Mouse (Mus musculus): ENCODE measurements at regions not wholly inside any gene's neighbourhood (a gene's known extent, or its start where the extent isn't known, plus 50 kb on each side); places are given as distances from the start of the nearest gene placed in this dataset.
"Not testable (repeated sequence)": the region's sequence is repeated elsewhere in the genome, so short reads cannot be mapped to it uniquely, and the experiment has no call there.

DNA sequence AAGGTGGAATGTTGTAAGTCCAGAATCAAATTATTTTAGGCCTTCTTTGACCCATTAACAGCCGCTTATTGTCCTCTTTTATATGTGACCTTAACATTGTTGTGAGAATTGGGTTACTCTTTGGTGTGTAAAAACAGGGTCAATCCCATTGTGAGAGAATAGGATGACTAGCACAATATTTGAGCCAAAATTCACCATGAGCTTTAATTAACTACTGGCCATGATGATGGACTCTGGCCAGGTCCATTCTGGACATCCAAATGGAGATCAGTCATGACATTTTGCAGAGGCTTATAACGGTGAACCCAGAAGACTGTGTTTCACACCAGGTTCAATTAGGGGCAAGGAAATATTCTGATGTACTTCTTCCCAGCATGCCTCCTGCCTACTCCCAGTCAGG, 3548.0 kb downstream of the 9330182O14Rik start:
- Histone ChIP-seq H3K4me1 (replicated peaks; ENCODE audit: control insufficient read depth, insufficient read depth) (no peaks in the 10 kb centered on the region), H3K27me3 (ENCODE audit: control insufficient read depth, insufficient read depth, low read length) (no peaks in the 10 kb centered on the region), H3K36me3 (ENCODE audit: control insufficient read depth, insufficient read depth, low read length) (no peaks in the 10 kb centered on the region), H3K4me2 (replicated peaks; ENCODE audit: low read depth) (no peak overlapping the region), H3K27ac (replicated peaks) (no peak overlapping the region), H3K4me3 (ENCODE audit: low read depth, low read length) (no peak overlapping the region), H3K9ac (ENCODE audit: low read length) (no peak overlapping the region), H3K9me3 (ENCODE audit: control insufficient read depth, low read length) (no peaks in the 10 kb centered on the region)
- 79% methylated on average over 2 of the region's 2 CpGs for WGBS
- no peak for ATAC-seq (ENCODE audit: low FRiP score, low TSS enrichment)
- DNase-seq (ENCODE audit: low spot score) = no peak
- no peak for TF ChIP-seq CTCF (IDR thresholded peaks at IDR 0.05; ENCODE audit: low read depth)
- no peak for TF ChIP-seq EP300 (optimal IDR thresholded peaks at IDR 0.05)

DNA sequence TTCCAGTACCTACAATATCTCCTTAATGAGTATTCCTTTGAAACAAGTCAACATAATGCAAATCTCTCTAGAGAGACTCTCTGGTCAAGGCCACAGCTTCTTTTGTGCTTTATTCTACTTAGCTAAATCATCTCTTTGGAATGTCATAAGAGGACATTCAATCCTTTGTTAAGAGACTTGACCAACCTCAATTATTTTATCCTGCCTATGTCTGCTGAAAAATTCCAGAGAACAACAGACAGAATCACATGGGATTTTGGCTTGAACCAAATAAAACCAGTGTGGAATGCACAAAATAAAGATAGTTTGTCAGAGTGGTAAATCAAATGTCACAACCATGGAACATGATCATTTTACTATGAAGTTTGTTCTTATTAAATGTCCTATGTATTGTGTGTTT, 3557.8 kb downstream of the 9330182O14Rik start:
- ATAC-seq (ENCODE audit: low FRiP score, low TSS enrichment); H3K4me2 ChIP-seq (replicated peaks; ENCODE audit: low read depth); H3K27me3 ChIP-seq (ENCODE audit: control insufficient read depth, insufficient read depth, low read length); H3K36me3 ChIP-seq (ENCODE audit: control insufficient read depth, insufficient read depth, low read length); H3K4me3 ChIP-seq (ENCODE audit: low read depth, low read length); H3K9me3 ChIP-seq (ENCODE audit: control insufficient read depth, low read length); H3K9ac ChIP-seq (ENCODE audit: low read length); H3K4me1 ChIP-seq (replicated peaks; ENCODE audit: control insufficient read depth, insufficient read depth); H3K27ac ChIP-seq (replicated peaks); DNase-seq (ENCODE audit: low spot score): not testable (repeated sequence)

DNA sequence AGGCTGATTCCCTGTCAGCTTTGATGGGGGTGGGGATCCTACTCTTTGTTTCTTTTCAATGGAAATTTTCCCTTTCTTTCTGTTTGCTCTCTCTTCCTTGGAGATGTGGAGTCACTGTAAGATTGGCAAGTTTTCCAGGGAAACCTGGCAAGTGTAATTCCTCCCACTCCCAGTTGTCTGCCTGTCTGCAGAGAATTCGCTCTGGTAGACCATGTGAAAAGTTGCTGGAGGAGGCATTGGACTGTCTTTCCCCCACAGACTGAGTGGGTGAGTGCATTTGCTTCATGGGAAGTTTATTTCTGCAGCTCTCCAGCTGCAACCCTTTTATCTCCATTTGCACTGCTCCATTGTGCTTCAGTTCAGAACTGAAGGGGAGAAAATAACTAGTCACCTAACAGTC, 3561.3 kb downstream of the 9330182O14Rik start:
- Histone ChIP-seq H3K4me3 (ENCODE audit: low read depth, low read length) (no peak overlapping the region), H3K27ac (replicated peaks) (no peak overlapping the region), H3K9ac (ENCODE audit: low read length) (no peak overlapping the region), H3K9me3 (ENCODE audit: control insufficient read depth, low read length) (no peaks in the 10 kb centered on the region), H3K27me3 (ENCODE audit: control insufficient read depth, insufficient read depth, low read length) (no peaks in the 10 kb centered on the region), H3K36me3 (ENCODE audit: control insufficient read depth, insufficient read depth, low read length) (no peaks in the 10 kb centered on the region), H3K4me1 (replicated peaks; ENCODE audit: control insufficient read depth, insufficient read depth) (no peaks in the 10 kb centered on the region), H3K4me2 (replicated peaks; ENCODE audit: low read depth) (no peak overlapping the region)
- no peak for DNase-seq (ENCODE audit: low spot score)
- ATAC-seq (ENCODE audit: low FRiP score, low TSS enrichment) = no peak
- WGBS = 61% methylated on average over 1 of the region's 1 CpGs
- TF ChIP-seq EP300 (optimal IDR thresholded peaks at IDR 0.05) = no peak
- no peak for TF ChIP-seq CTCF (IDR thresholded peaks at IDR 0.05; ENCODE audit: low read depth)

DNA sequence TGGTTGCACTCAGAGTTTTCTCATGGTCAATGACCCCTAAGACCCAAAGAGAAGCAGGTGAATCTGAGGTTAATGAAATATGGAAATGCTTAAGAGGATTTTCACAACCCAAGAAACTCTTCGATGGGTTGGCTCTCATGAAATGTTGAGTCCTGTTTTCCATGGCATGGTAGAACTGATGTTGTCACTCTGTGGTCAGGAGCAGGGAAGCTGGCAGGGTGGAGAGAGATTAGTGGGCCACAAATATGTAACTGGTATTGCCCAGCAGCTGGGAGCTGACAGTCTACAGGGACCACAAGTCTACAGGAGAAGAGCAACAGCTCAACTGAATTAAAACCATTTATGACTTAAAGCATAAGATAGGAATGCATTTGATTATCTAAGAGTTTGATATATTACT, 3582.9 kb downstream of the 9330182O14Rik start:
- Histone ChIP-seq H3K27me3 (ENCODE audit: control insufficient read depth, insufficient read depth, low read length) (no peaks in the 10 kb centered on the region), H3K9ac (ENCODE audit: low read length) (no peak overlapping the region), H3K4me2 (replicated peaks; ENCODE audit: low read depth) (no peak overlapping the region), H3K4me1 (replicated peaks; ENCODE audit: control insufficient read depth, insufficient read depth) (no peaks in the 10 kb centered on the region), H3K36me3 (ENCODE audit: control insufficient read depth, insufficient read depth, low read length) (no peaks in the 10 kb centered on the region), H3K4me3 (ENCODE audit: low read depth, low read length) (no peak overlapping the region), H3K9me3 (ENCODE audit: control insufficient read depth, low read length) (no peaks in the 10 kb centered on the region), H3K27ac (replicated peaks) (no peak overlapping the region)
- DNase-seq (ENCODE audit: low spot score) (no peak), ATAC-seq (ENCODE audit: low FRiP score, low TSS enrichment) (no peak)
- no peak for TF ChIP-seq EP300 (optimal IDR thresholded peaks at IDR 0.05)
- no peak for TF ChIP-seq CTCF (IDR thresholded peaks at IDR 0.05; ENCODE audit: low read depth)
- WGBS = 97% methylated on average over 1 of the region's 1 CpGs

DNA sequence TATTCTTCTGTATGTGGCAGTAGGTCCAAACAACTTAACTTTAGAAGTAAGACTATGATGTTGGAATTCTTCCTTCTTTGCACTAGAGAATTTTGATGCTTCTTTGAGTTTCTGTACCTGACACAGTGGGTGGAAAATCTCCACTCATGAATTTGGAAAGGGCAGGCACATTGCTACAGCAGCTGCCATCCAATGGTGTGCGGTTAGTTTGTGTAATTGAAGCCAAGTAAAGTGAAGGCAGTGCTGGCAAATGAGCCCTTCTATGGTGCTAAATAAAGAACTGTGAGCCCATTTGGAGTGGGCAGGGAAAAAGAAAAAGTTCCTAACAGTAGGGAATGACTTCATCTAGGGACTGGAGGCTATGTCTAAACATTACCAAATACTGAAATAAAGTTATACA, 3583.4 kb downstream of the 9330182O14Rik start:
- Histone ChIP-seq H3K9ac (ENCODE audit: low read length) (no peak overlapping the region), H3K36me3 (ENCODE audit: control insufficient read depth, insufficient read depth, low read length) (no peaks in the 10 kb centered on the region), H3K9me3 (ENCODE audit: control insufficient read depth, low read length) (no peaks in the 10 kb centered on the region), H3K4me1 (replicated peaks; ENCODE audit: control insufficient read depth, insufficient read depth) (no peaks in the 10 kb centered on the region), H3K4me2 (replicated peaks; ENCODE audit: low read depth) (no peak overlapping the region), H3K27me3 (ENCODE audit: control insufficient read depth, insufficient read depth, low read length) (no peaks in the 10 kb centered on the region), H3K27ac (replicated peaks) (no peak overlapping the region), H3K4me3 (ENCODE audit: low read depth, low read length) (no peak overlapping the region)
- no peak for ATAC-seq (ENCODE audit: low FRiP score, low TSS enrichment)
- DNase-seq (ENCODE audit: low spot score) = no peak
- TF ChIP-seq EP300 (optimal IDR thresholded peaks at IDR 0.05) (no peak), CTCF (IDR thresholded peaks at IDR 0.05; ENCODE audit: low read depth) (no peak)
- WGBS = 84% methylated on average over 1 of the region's 1 CpGs

DNA sequence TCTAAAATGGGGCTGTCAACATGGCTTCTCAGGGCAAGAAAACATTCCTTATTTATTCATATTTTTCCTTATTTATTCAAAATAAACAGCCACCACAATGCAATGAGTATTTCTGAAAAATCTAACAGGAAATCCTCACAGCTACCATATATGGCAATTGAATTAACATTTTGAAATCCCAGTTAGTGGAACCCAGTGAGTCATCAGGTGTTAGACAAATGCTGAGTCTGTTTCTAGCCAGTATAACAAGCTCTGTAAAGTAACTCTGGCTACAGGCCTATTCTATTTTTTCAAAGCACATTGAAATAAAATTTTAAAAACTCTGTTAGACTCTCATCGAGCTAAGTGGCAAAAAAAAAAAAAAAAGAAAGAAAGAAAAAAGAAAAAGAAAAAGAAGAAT, 3586.8 kb downstream of the 9330182O14Rik start:
- Histone ChIP-seq H3K9me3 (ENCODE audit: control insufficient read depth, low read length) (no peaks in the 10 kb centered on the region), H3K4me1 (replicated peaks; ENCODE audit: control insufficient read depth, insufficient read depth) (no peaks in the 10 kb centered on the region), H3K36me3 (ENCODE audit: control insufficient read depth, insufficient read depth, low read length) (no peaks in the 10 kb centered on the region), H3K4me2 (replicated peaks; ENCODE audit: low read depth) (no peak overlapping the region), H3K27me3 (ENCODE audit: control insufficient read depth, insufficient read depth, low read length) (no peaks in the 10 kb centered on the region), H3K4me3 (ENCODE audit: low read depth, low read length) (no peak overlapping the region), H3K27ac (replicated peaks) (no peak overlapping the region), H3K9ac (ENCODE audit: low read length) (no peak overlapping the region)
- TF ChIP-seq EP300 (optimal IDR thresholded peaks at IDR 0.05) (no peak), CTCF (IDR thresholded peaks at IDR 0.05; ENCODE audit: low read depth) (no peak)
- no peak for ATAC-seq (ENCODE audit: low FRiP score, low TSS enrichment)
- DNase-seq (ENCODE audit: low spot score) = no peak
- 59% methylated on average over 1 of the region's 1 CpGs for WGBS
